21 mouse cellular contexts compared by ENCODE assay signal in the genomic region with DNA sequence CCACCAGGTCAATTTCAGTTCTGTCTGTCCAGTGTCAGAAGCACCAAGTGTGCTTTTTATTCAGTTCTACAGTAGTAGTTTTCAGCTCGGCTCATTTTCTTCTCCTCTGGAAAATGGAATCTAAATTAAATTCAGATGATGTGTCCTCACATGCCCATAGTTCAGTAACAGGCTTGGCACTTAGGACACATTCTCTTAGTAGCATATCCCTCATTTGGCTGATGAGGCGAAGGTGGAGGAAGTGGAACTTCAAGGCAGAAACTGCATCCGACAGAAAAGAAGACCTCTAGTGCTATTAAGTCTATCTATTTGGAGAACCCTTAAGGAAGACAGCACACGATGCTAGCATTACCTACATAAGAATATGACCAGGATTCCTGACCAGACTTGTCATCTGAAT.
DNase-seq lines count a peak whose midpoint lies in the region; ATAC-seq and TF ChIP-seq lines count a peak whose summit lies in the region.
"Had no signal": no experiment of that assay in that cellular context is flagged by ENCODE, and none has a peak within 500 bp of the region (broad histone marks: within the 10 kb centered on the region; RNA-seq: fewer than 3 reads in every experiment).

No protein-coding gene starts in this region.

- WGBS in midbrain, embryonic 11.5 days: 92% methylated on average over 4 of the region's 4 CpGs
- 92% methylated on average over 4 of the region's 4 CpGs for WGBS in midbrain, embryonic 16.5 days

- H3K4me3 ChIP-seq in midbrain, embryonic 11.5 days (ENCODE audit: low read depth, low read length): no peak overlapping the region
- no peak overlapping the region for H3K4me3 ChIP-seq in midbrain, embryonic 16.5 days (ENCODE audit: low read depth, low read length)
- H3K4me3 ChIP-seq in embryonic fibroblast, embryonic 13.5 days (ENCODE audit: insufficient read depth, low read length): no peak overlapping the region
- H3K4me3 ChIP-seq: embryonic facial prominence, embryonic 10.5 days; embryonic facial prominence, embryonic 12.5 days; erythroblast, embryonic 14.5 days; forebrain, embryonic 13.5 days; forebrain, embryonic 15.5 days had no signal

- no peaks in the 10 kb centered on the region for H3K9me3 ChIP-seq in midbrain, embryonic 11.5 days (ENCODE audit: control insufficient read depth, low read length)
- no peaks in the 10 kb centered on the region for H3K9me3 ChIP-seq in midbrain, embryonic 16.5 days (replicated peaks; ENCODE audit: control insufficient read depth, low read length, poor library complexity, severe bottlenecking)
- H3K9me3 ChIP-seq: embryonic facial prominence, embryonic 10.5 days; embryonic facial prominence, embryonic 12.5 days; forebrain, embryonic 13.5 days; forebrain, embryonic 15.5 days; G1E had no signal

- TF ChIP-seq CTCF in embryonic fibroblast, embryonic 13.5 days (IDR thresholded peaks at IDR 0.05; ENCODE audit: borderline replicate concordance, insufficient read depth, low read length): no peak

- ATAC-seq in midbrain, embryonic 11.5 days (ENCODE audit: low FRiP score): no peak
- no peak for ATAC-seq in midbrain, embryonic 16.5 days
- ATAC-seq: CD4-positive, CD25-positive, alpha-beta regulatory T cell, adult 4 months; forebrain, embryonic 13.5 days; forebrain, embryonic 15.5 days; forebrain, postnatal 0 days had no signal

- H3K27ac ChIP-seq in midbrain, embryonic 11.5 days (ENCODE audit: low read depth, low read length): no peak overlapping the region
- H3K27ac ChIP-seq in midbrain, embryonic 16.5 days (ENCODE audit: low read length): no peak overlapping the region
- peak overlapping the region; percentile 34; the same call in 1 of the 2 replicates for H3K27ac ChIP-seq in embryonic fibroblast, embryonic 13.5 days (ENCODE audit: insufficient read depth, low read length)
- H3K27ac ChIP-seq: embryonic facial prominence, embryonic 10.5 days; embryonic facial prominence, embryonic 12.5 days; forebrain, embryonic 13.5 days; forebrain, embryonic 15.5 days had no signal

- peak; percentile 62 for DNase-seq in midbrain, embryonic 11.5 days (ENCODE audit: low spot score, missing footprints)
- DNase-seq in spleen, adult 12 weeks (ENCODE audit: low spot score): no peak
- DNase-seq in B cell, adult 2 months: no peak
- DNase-seq: adrenal gland, postnatal 10 days; adrenal gland, postnatal 25 days; cerebellum, adult 11-12 months; cerebellum, adult 2 months; cerebellum, adult 9-10 months; cerebellum, postnatal 10 days; cerebellum, postnatal 25 days; forebrain, postnatal 0 days had no signal

- H3K4me2 ChIP-seq in midbrain, embryonic 11.5 days: no peak overlapping the region
- no peak overlapping the region for H3K4me2 ChIP-seq in midbrain, embryonic 16.5 days (ENCODE audit: low read length)
- H3K4me2 ChIP-seq: embryonic facial prominence, embryonic 12.5 days; forebrain, embryonic 13.5 days; forebrain, embryonic 15.5 days had no signal

- H3K9ac ChIP-seq in midbrain, embryonic 11.5 days (ENCODE audit: low read length): no peak overlapping the region
- H3K9ac ChIP-seq in midbrain, embryonic 16.5 days (ENCODE audit: low read depth, low read length): no peak overlapping the region
- H3K9ac ChIP-seq: embryonic facial prominence, embryonic 12.5 days; forebrain, embryonic 13.5 days; forebrain, embryonic 15.5 days; forebrain, postnatal 0 days had no signal

- H3K36me3 ChIP-seq in midbrain, embryonic 11.5 days (ENCODE audit: control insufficient read depth, insufficient read depth, low read length): no peaks in the 10 kb centered on the region
- H3K36me3 ChIP-seq in midbrain, embryonic 16.5 days (ENCODE audit: control insufficient read depth, insufficient read depth, low read length): no peaks in the 10 kb centered on the region
- H3K36me3 ChIP-seq: embryonic facial prominence, embryonic 10.5 days; embryonic facial prominence, embryonic 12.5 days; forebrain, embryonic 15.5 days had no signal

- H3K4me1 ChIP-seq in midbrain, embryonic 11.5 days (ENCODE audit: control insufficient read depth, insufficient read depth, low read length): no peaks in the 10 kb centered on the region
- no peaks in the 10 kb centered on the region for H3K4me1 ChIP-seq in midbrain, embryonic 16.5 days (ENCODE audit: control insufficient read depth, insufficient read depth, low read length)
- peaks cover 4% of the 10 kb centered on the region; the same call in 1 of the 2 replicates for H3K4me1 ChIP-seq in embryonic fibroblast, embryonic 13.5 days (ENCODE audit: control insufficient read depth, insufficient read depth, low read length)
- H3K4me1 ChIP-seq: embryonic facial prominence, embryonic 10.5 days had no signal

- TF ChIP-seq POLR2A in embryonic fibroblast, embryonic 13.5 days (IDR thresholded peaks at IDR 0.05; ENCODE audit: low read depth, low read length): no peak

- no peaks in the 10 kb centered on the region for H3K27me3 ChIP-seq in midbrain, embryonic 11.5 days (ENCODE audit: control insufficient read depth, insufficient read depth, low read length)
- H3K27me3 ChIP-seq in midbrain, embryonic 16.5 days (ENCODE audit: control insufficient read depth, insufficient read depth, low read depth, low read length): no peaks in the 10 kb centered on the region
- H3K27me3 ChIP-seq: CH12.LX; embryonic facial prominence, embryonic 12.5 days; forebrain, embryonic 13.5 days; forebrain, embryonic 15.5 days had no signal
